Mouse (Mus musculus): ENCODE results near the gene Hoxd11. TPM values are rescaled to one million over a fixed set of nuclear protein-coding genes. Genes with fewer than 3 reads are reported as not detected.

Hoxd11 gene
- total RNA-seq, 2 experiments from 2014 or later: 5.1 TPM; not detected in 1

- DNase-seq (ENCODE audit: low spot score in 2 of 2): no peak
Measured at GRCm38 (mm10) chr2:74680561-74681398, 1.4 kb downstream of the Hoxd11 start.

DNA sequence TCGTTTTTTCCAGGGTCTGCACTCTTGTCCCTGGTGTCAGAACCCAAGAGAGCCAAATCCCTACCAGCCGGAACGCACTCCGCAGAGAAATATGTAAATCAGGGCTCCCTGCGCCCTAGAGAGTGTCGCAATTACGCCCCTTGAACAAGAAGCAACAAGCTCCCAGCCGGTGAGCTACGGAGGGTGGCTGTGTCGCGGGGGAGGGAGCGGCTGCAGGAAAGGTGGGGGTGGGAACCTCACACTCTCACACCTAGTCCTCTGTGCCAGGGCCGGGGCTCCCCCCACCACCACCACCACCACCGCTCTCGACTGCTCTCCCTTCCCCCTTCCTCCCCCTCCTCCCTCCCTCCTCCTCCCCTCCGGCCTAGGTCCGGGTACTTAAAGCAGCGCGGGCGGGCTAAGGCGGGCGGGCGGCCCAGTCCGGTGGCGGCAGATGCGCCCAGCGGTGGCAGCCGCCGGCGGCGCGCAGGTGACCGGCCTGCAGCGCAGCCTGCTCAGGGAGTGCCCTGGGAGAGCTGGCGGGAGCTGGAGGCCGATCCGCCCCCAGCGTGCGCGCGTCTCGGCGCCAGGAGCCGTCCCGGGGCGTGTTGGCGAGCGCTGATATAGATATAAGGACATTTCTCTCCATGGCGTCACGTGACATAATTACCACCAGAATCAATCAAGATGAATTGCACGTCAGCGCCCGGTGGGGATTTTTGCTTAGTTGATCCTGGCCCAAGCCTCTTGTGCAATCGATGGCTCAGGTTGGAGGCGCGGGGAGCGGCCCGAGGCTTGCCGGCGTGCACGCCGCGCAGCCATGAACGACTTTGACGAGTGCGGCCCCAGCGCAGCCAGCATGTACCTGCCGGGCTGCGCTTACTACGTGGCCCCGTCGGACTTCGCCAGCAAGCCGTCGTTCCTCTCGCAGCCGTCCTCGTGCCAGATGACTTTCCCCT, 2.5 kb downstream of the Hoxd11 start:
- no peak for DNase-seq (ENCODE audit: low spot score in 2 of 2)

DNA sequence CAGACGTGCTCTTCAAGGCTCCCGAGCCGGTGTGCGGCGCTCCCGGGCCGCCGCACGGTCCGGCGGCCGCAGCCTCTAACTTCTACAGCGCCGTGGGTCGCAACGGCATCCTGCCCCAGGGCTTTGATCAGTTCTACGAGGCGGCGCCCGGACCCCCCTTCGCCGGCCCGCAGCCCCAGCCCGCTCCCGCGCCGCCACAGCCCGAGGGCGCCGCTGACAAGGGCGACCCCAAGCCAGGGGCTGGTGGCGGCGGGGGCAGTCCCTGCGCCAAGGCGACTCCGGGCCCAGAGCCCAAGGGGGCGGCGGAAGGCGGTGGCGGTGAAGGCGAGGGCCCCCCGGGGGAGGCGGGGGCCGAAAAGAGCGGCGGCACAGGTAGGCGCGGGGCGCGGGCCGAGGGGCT, 3.4 kb downstream of the Hoxd11 start:
- no peak for DNase-seq (ENCODE audit: low spot score in 2 of 2)

DNA sequence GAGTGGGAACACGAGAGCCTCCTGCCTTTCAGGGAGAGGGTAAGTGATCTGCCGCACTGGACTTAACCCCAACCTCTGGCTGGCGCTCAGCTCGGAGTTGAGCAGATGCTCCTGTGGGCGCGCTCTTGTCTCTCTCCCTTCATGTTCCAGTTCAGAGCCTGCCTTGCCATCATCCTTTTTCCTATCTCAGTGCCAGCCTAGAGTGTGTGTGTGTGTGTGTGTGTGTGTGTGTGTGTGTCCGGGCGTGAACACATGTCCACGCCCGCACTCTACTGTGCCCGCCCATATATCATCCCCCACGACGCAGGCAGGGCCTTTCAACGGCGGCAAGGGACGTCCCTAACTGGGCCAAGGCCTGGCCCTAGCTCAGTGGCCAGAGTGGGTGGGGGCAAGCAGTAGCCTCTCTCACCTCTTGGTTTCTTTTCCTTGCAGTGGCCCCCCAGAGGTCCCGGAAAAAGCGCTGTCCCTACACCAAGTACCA, 4.2 kb downstream of the Hoxd11 start:
- DNase-seq (ENCODE audit: low spot score in 2 of 2): no peak

DNA sequence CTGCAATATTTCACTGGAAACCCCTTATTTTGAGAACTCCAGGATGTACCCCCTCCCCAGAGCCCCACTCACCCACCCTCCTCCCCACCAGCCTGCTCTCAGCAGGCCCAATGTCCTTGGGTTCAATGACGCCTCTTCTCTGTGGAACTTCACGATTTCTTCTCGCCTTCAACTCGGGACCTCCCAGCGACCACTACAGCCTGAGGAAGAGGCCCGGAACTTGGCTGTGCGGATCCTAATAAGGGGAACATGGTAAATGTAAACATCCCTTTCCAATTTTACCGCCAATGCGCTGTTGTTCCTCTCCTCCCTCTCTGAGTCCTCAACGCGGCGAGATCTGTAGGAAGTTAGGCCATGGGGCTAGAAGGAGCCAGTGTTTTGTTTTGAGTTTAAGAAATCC, 4.7 kb downstream of the Hoxd11 start:
- no peak for DNase-seq (ENCODE audit: low spot score in 2 of 2)

DNA sequence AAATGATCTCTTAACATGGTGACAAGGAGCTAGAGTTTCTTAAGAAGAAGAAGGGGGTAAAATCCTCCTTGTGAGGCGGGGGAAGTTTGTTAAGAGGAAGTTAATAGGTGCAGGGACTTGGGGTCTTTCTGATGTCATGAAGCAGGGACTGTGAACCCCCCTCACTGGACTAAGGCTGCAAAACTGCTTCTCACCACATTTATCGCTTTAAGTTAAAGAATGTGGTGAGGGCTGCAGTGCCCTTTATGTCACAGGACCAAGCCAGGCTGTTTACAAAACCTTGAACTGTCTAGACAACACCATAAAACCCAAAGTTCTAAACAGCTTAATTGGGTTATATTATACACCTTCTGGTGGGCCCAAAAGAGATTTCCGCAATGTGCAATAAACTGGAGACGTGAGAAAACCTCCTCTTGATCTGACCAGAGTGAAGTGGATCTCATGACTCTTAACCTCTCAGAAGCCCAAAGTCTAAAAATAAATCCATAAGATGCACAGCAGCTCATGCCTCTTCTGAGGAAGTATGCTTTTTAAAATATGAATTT, 5.8 kb downstream of the Hoxd11 start:
- DNase-seq (ENCODE audit: low spot score in 2 of 2): no peak

DNA sequence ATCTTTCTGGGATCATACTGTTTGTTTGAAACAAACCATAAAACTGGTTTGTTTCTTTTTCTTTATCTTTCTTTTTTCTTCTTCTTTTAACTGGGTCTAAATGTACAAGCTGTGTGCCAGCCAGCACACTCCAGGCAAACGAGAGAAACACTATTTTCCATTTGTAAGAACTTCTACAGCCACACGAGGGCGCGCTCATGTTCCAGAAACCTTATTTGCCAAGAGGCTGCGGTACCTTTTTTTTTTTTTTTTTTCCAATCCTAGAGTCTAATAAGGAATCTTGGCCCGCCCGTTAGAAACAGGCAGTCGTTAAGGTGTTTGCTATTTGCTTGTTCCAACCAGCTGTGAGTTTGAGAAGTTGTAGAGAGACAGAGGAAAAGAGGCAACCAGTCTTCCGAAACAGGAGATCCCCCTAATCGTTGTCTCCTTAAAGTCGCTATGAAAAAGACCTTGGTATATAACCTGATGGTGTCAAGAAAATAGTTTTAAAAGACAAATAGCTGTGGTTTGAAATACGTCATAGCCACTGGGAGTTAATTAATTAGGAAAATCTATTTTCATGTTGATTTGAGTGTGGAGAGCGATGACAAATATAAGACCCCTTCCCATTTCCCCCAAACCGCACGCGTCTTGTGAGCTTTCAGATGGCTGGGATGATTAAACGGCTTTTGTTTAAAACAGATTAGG, 7.1 kb downstream of the Hoxd11 start:
- DNase-seq (ENCODE audit: low spot score in 2 of 2): no peak

DNA sequence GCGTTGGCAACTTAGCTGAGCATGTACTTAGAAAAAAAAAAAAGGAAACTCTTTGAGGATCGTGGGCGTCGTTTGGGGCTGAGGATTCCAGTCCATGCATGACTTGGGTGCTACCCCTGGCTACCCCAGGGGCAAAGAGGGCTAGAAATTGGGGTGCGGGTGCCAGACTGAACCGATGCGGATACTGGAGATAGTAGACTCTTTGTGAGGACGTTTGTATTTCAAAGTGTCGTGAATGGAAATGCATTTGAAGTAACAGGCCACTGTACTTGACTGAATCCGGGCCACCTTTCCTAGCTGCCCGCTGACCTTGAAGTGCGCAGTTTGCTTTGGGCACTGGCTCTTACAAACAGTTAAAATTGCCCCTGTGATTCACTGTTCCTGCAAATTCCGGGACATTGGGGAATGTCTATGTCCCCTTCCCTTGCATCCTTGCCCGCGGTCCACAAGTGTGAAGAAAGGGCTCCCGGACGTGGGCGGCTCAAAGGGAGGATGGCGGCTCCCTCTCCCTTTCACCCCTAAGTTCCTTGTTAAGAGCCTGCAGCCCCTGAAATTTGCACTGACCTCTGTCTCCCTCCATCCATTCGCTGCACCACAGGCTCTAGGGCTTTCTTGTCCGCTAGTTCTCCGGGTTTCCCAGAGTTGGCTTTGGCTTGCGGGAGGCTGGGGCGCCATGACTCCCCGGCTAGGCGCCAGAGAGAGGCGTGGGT, 7.8 kb downstream of the Hoxd11 start:
- DNase-seq (ENCODE audit: low spot score in 2 of 2): no peak

- no peak for DNase-seq (ENCODE audit: low spot score in 2 of 2)
Measured at GRCm38 (mm10) chr2:74687698-74688555, 8.6 kb downstream of the Hoxd11 start.

GRCm38 (mm10) chr2:74688795-74689573, 9.6 kb downstream of the Hoxd11 start:
- DNase-seq (ENCODE audit: low spot score in 2 of 2): no peak

DNA sequence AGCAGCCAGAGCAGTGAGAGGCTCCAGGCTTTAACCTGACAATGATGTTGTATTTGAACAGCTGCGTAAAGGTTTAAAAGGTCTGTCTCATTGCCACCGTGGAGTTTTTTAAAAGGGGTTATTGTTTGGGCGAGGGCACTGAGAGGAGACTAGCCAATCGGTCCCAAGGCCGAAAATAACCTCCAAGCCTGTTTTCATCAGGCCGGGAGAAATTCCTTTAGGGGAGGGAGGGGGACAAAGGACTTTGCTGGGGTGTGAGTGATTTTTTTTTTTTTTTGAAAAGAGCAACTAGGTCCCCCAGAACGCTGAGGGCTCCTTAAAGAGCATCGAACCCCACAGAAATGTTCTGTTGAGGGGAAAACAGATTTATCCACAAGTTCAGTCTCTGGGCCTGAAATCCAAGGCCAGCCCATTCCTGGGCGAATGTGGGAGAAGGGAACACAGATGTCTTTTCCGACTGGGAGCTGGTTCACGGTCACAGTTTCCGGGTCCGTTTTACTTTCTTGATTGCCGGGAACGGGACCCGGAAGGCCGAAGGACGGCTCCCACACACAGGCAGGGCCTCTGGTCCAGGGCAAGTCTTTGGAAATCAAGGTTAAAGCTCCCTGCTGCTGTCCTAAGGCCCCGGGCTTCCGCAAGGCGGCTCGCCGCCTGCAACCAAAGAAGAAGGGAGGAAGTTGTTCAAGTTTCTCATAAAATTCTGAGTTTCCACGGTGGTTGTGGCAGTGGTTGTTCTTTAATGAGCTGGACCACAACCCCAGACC, 10.4 kb downstream of the Hoxd11 start:
- DNase-seq (ENCODE audit: low spot score in 2 of 2): no peak

DNA sequence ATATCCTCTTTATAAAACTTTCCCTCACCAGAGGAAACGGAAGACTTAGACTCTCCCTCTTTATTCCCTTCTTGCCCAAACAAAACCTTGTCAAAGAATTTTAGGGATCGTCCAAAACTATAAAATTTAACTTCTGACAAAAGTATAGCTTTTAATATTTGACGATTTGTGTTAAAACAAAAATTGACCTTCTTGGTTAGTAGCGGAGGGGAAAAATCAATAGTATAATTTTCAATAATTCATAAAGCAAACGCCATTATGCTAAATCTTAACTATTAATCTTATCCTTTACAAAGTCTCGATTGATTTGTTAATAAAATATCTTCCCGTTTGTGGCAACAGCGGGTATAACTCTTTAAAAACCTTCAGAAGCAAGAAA, 11.0 kb downstream of the Hoxd11 start:
- no peak for DNase-seq (ENCODE audit: low spot score in 2 of 2)

- no peak for DNase-seq (ENCODE audit: low spot score in 2 of 2)
Measured at GRCm38 (mm10) chr2:74691022-74691951, 11.9 kb downstream of the Hoxd11 start, which contains the start of gene Hoxd10. Hoxd10 (plus strand) TSS chr2:74691924.

DNA sequence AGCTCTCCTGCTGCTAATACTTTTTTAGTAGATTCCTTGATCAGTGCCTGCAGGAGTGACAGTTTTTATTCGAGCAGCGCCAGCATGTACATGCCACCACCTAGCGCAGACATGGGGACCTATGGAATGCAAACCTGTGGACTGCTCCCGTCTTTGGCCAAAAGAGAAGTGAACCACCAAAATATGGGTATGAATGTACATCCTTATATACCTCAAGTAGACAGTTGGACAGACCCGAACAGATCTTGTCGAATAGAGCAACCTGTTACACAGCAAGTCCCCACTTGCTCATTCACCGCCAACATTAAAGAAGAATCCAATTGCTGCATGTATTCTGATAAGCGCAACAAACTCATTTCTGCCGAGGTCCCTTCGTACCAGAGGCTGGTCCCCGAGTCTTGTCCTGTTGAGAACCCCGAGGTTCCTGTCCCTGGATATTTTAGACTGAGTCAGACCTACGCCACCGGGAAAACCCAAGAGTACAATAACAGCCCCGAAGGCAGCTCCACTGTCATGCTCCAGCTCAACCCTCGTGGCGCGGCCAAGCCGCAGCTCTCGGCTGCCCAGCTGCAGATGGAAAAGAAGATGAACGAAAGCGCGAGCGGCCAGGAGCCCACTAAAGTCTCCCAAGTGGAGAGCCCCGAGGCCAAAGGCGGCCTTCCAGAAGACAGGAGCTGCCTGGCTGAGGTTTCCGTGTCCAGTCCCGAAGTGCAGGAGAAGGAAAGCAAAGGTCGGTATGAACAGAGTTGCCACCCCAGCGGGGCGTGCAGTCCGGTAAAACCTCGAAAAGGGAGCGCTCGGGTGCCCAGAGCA, 12.8 kb downstream of the Hoxd11 start:
- no peak for DNase-seq (ENCODE audit: low spot score in 2 of 2)

DNA sequence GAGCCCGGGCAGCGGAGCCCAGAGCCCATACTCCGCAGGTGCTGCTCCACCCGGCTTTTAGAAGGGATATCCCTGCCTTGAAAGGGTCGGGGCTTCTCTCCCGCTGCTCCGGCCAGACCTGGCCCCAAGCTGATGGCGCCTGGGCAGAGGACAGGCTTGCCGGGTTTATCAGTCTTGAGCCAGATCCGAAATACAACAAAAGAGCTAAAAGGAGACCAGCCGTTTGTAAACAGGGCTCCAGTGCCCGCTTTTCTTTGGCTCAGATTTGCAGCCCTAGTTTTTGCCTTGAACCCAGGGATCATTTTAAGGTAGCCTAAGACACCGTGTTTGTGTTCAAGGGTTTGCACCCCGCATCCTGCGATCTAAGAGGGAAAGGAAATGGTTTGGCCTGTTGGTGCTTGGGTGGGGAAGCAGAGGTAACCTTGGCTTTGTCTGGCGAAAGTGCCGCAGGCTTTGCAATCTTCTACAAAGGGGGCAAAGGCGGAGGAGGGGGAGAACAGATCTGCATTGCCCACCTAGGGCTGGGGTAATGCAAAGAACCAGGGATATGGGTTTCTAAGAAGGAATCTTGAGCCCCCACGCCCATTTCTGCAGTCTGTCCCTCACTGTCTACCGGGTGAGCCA, 13.6 kb downstream of the Hoxd11 start:
- DNase-seq (ENCODE audit: low spot score in 2 of 2): no peak
